Mouse (Mus musculus): ENCODE measurements around the gene Figla. TPM values are rescaled to one million over a fixed set of nuclear protein-coding genes. Genes with fewer than 3 reads are reported as not detected.

The Figla gene
- polyA plus RNA-seq, 1 experiment from 2014 or later: not detected

DNA sequence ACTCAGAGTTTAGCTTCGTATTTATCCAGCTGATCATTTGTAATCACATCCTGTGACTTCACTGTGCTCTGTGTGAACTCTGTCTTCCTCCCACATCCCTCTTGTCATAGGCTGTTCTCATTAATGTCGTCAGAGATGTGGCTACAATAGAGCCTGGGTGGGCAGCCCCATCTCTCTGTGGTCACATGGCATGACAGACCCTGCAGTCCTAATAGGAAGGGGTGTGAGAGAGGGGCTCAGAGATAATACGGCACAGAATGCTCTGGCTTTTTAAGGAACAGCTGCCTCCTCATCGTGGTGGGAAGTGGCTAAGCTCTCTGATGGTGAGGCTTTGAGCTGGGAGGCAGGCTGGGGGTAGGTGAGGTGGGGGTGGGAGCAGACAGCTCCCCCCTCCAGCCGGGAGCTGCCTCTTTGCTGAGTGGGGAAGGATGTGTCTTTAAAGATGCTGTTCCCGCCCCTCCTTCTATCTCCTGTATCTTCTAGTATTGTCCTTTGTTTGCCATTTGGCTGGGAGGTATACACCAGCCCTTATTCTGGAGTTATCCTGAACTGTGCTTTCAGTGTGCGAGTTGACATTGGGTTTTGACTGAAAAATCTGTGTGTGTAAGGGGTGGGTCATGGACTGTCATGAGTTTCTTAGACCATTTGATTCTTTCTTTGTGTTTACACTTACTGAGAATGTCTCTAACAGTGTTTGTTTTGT is 43.3 kb downstream of the Figla start:
- no peak overlapping the region for H3K27ac ChIP-seq
- H3K9me3 ChIP-seq: no peaks in the 10 kb centered on the region
- WGBS: 43% methylated on average over 7 of the region's 7 CpGs
- no peaks in the 10 kb centered on the region for H3K36me3 ChIP-seq
- ATAC-seq (ENCODE audit: insufficient number of reproducible peaks, low FRiP score, low TSS enrichment, low read depth): no peak
- H3K4me2 ChIP-seq: no peak overlapping the region
- no peak overlapping the region for H3K4me3 ChIP-seq
- H3K4me1 ChIP-seq: no peaks in the 10 kb centered on the region; the same call in 1 of the 2 replicates
- H3K9ac ChIP-seq: no peak overlapping the region
- no peaks in the 10 kb centered on the region for H3K27me3 ChIP-seq

DNA sequence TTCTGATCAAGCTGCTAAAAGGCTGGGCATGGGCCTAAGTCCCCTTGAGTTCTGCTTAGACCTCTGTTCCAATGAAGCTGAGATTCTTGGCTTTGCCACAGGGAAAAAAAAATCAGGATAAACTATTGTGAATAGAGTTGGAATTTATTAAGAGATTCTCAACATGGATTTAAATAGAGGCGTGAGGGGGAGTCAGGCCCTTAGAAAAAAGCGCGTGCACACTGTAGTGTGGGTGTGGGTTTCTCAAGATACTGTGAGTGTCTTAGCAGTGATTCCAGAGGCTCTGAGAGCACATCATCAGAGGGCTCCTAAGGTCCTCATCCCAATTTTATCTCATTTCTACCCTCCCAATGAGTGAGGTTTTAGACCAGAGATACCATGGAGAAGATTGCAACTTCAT is 44.2 kb downstream of the Figla start:
- Histone ChIP-seq H3K4me1 (no peaks in the 10 kb centered on the region), H3K4me2 (no peak overlapping the region), H3K27ac (no peak overlapping the region), H3K27me3 (no peaks in the 10 kb centered on the region), H3K9me3 (no peaks in the 10 kb centered on the region), H3K9ac (no peak overlapping the region), H3K4me3 (no peak overlapping the region), H3K36me3 (no peaks in the 10 kb centered on the region)
- ATAC-seq (ENCODE audit: insufficient number of reproducible peaks, low FRiP score, low TSS enrichment, low read depth): no peak
- WGBS: 92% methylated on average over 3 of the region's 3 CpGs

DNA sequence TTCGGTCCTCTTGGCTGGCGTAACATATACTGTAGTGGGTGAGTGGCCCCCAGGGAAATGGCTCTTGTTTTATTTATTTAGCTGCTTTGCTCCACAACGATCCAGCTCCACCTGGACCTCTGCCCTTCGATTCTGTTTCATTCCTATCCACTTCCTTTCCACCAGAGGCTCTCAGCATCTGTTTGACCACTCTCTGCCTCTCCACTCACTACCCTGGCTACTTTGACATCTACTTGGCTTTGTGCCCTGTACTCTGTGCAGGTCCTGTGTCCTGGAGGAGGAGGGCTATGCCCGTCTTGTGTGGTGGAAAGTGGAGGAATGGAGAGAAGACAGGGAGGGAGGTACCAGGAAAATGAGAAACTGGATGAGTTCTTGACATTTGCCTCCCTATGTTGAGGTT is 46.3 kb downstream of the Figla start:
- no peak for ATAC-seq (ENCODE audit: insufficient number of reproducible peaks, low FRiP score, low TSS enrichment, low read depth)
- Histone ChIP-seq H3K4me1 (no peaks in the 10 kb centered on the region), H3K27me3 (no peaks in the 10 kb centered on the region), H3K9ac (no peak overlapping the region), H3K36me3 (no peaks in the 10 kb centered on the region), H3K4me3 (no peak overlapping the region), H3K4me2 (no peak overlapping the region), H3K27ac (no peak overlapping the region), H3K9me3 (no peaks in the 10 kb centered on the region)
- 51% methylated on average over 5 of the region's 5 CpGs for WGBS

DNA sequence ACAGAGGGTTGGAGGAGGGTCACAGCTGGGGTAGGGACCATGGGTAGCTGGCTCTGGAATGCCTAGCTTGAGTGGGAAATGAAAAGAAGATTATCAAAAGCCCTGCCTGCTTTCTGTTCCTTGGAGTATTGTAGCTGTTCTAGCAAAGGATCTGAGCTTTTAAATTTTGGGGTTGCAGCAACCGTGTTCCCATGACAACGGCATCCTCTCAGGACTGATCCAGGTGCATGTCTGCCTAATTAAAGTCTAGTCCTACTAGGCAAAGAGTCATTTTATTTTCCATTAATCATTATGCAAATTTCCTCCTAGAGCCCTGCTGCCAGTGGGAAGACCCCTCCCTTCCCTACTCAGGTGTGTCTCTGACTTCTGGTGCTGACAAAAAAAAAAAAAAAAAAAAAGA is 46.7 kb downstream of the Figla start:
- no peak for ATAC-seq (ENCODE audit: insufficient number of reproducible peaks, low FRiP score, low TSS enrichment, low read depth)
- H3K27ac ChIP-seq: no peak overlapping the region
- WGBS: 80% methylated on average over 2 of the region's 2 CpGs

DNA sequence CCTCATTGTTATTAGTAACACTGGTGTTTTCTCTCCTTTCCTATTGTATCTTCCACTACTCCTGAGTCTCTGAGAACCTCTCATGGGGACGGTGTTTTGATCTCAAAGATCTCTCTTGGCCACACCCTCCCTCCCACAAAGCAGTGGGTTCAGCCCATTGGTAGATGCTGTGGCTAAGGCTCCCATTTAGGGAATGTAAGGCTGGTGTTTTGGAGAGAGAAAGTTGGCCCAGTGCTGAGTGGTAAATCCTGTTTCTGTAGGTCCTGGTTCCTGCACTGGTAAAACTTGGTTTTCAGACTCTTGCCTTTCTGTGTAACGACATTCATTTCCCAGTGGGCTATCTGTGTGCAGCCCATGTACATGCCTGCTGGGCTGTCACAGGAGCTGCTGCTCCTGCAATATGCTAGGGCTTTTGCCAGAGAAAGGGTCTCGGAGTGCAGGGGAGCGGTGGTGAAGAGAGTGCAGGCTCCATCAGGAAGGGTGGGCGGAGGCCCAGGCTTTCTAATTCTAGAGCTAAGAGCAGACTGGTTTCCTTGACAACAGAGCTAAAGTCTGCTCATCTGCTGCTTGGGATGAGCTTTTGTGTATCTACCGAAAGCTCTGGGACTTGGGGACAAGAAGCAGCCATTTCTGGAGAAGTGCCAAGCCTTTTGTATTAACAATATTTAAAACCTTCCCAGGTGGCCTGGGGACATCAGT is 48.5 kb downstream of the Figla start:
- Histone ChIP-seq H3K4me1 (no peaks in the 10 kb centered on the region), H3K4me2 (no peak overlapping the region), H3K4me3 (no peak overlapping the region), H3K27me3 (no peaks in the 10 kb centered on the region), H3K9ac (no peak overlapping the region), H3K36me3 (no peaks in the 10 kb centered on the region), H3K27ac (no peak overlapping the region), H3K9me3 (no peaks in the 10 kb centered on the region)
- ATAC-seq (ENCODE audit: insufficient number of reproducible peaks, low FRiP score, low TSS enrichment, low read depth): no peak
- 48% methylated on average over 6 of the region's 6 CpGs for WGBS

More for the DNA sequence above, 46.7 kb downstream of the Figla start:
- Histone ChIP-seq H3K4me2 (no peak overlapping the region), H3K36me3 (no peaks in the 10 kb centered on the region), H3K27me3 (no peaks in the 10 kb centered on the region), H3K4me1 (no peaks in the 10 kb centered on the region), H3K9me3 (no peaks in the 10 kb centered on the region), H3K9ac (no peak overlapping the region), H3K4me3 (no peak overlapping the region)

DNA sequence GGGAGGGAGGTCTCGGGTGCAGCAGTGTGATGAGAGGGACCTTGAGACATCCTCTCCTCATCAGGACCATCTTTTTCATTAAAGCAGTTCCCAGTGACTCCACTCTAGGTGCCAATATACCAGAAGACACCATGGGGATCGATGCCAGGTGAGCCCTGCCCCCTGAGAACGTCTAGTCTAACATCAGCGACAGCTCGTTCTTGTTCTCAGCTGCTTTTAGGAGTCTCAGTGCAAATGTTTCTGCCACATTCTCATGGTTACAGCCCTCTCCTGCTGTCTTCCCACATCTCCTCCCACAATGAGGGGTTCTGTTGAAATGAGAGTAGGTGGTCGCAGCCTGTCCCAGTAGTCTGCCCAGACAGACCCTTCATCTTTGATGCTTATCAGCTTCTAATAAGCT is 50.8 kb downstream of the Figla start:
- no peak overlapping the region for H3K4me2 ChIP-seq

DNA sequence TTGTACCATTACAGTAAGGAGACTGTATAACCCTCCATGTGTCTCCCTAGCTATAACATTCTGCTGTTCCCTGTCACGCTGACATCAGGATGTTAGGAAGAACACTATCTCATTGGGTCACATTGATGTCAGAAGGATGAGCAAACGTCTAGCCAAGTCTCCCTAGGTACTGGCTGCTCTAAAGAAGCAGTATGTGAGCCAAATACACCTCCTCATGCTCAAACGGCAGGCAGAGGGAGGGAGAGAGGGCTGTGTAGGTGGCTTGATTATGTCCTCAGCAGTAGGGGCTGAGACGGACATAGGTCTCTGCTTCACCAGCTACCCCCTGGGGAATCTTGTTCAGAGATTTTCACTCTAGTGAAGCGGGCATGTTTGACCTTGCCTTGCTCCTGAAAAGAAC is 51.2 kb downstream of the Figla start:
- H3K9ac ChIP-seq: no peak overlapping the region
- H3K27me3 ChIP-seq: no peaks in the 10 kb centered on the region
- no peaks in the 10 kb centered on the region for H3K4me1 ChIP-seq
- H3K4me3 ChIP-seq: no peak overlapping the region
- no peak overlapping the region for H3K27ac ChIP-seq
- ATAC-seq (ENCODE audit: insufficient number of reproducible peaks, low FRiP score, low TSS enrichment, low read depth): no peak
- H3K9me3 ChIP-seq: no peaks in the 10 kb centered on the region
- no peak overlapping the region for H3K4me2 ChIP-seq
- H3K36me3 ChIP-seq: no peaks in the 10 kb centered on the region
- 51% methylated on average over 5 of the region's 5 CpGs for WGBS

More for the DNA sequence above, 50.8 kb downstream of the Figla start:
- Histone ChIP-seq H3K9me3 (no peaks in the 10 kb centered on the region), H3K36me3 (no peaks in the 10 kb centered on the region), H3K27me3 (no peaks in the 10 kb centered on the region), H3K4me3 (no peak overlapping the region), H3K27ac (no peak overlapping the region), H3K4me1 (no peaks in the 10 kb centered on the region), H3K9ac (no peak overlapping the region)
- 76% methylated on average over 6 of the region's 6 CpGs for WGBS
- ATAC-seq (ENCODE audit: insufficient number of reproducible peaks, low FRiP score, low TSS enrichment, low read depth): no peak

DNA sequence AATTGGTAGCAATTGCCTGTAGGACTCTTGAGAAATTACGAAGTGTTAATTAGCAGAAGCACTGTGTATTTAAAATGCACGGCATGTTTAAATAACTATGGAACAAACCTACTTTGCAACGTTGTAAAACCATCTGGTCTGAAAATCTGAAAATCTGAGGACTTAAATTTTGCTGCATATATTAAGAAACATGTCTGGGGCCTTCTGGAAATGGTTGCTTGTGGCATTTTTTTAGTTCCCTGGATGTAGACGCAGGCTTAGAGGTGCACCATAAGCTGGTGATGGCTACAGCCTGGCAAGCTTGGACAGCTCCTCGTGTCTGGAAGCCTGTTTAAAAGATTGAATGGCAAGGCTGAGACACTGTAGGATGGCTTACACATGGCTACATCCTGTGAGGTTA is 53.0 kb downstream of the Figla start:
- no peaks in the 10 kb centered on the region for H3K9me3 ChIP-seq
- whole genome bisulfite sequencing: 52% methylated on average over 5 of the region's 5 CpGs
- no peaks in the 10 kb centered on the region for H3K4me1 ChIP-seq
- no peak overlapping the region for H3K9ac ChIP-seq
- no peak overlapping the region for H3K27ac ChIP-seq
- ATAC-seq (ENCODE audit: insufficient number of reproducible peaks, low FRiP score, low TSS enrichment, low read depth): no peak
- no peaks in the 10 kb centered on the region for H3K36me3 ChIP-seq
- no peak overlapping the region for H3K4me2 ChIP-seq
- no peak overlapping the region for H3K4me3 ChIP-seq
- no peaks in the 10 kb centered on the region for H3K27me3 ChIP-seq

DNA sequence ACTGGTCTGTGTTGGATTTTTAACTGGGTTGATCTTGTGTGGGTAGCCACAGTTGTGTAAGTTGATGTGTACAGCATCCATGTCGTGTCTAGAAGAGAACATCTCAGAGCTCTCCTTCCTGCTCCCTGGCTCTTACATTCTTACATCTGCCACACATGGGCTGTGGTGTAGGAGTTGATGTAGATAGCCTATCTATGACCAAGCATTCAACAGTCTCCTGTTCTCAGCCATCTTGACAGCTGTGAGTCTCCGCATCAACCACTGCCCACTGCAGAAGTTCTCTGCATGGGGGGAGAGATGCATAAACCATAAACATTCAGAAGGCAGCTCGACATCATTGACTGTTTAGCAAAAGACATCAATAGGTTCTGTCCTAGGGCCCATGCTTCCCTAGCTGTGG is 53.9 kb downstream of the Figla start:
- Histone ChIP-seq H3K27ac (no peak overlapping the region), H3K4me1 (no peaks in the 10 kb centered on the region), H3K4me2 (no peak overlapping the region), H3K27me3 (no peaks in the 10 kb centered on the region), H3K4me3 (no peak overlapping the region), H3K9me3 (no peaks in the 10 kb centered on the region), H3K9ac (no peak overlapping the region), H3K36me3 (no peaks in the 10 kb centered on the region)
- 75% methylated on average over 3 of the region's 3 CpGs for WGBS
- ATAC-seq (ENCODE audit: insufficient number of reproducible peaks, low FRiP score, low TSS enrichment, low read depth): no peak

DNA sequence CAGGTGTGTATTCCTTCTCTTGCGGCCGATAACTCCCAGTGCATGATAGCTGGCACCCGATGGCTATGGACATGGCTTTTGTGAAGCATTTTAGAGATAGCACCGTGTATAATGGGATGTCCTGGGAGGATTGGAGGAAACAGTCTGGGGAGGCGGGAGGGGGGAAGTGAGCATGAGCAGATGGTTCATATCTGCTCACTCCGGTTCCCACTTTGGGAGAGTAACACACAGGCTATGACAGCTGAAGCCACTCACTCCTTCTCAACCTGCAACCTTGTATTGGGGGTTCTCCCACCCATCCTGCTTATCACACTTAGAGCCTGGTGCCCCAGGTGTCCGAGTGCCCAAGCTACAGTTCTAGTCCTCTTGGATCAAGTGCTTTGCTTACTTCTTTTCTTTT is 54.3 kb downstream of the Figla start:
- H3K36me3 ChIP-seq: no peaks in the 10 kb centered on the region
- no peaks in the 10 kb centered on the region for H3K9me3 ChIP-seq
- 86% methylated on average over 7 of the region's 7 CpGs for WGBS

More for the DNA sequence above, 54.3 kb downstream of the Figla start:
- no peak overlapping the region for H3K27ac ChIP-seq
- no peaks in the 10 kb centered on the region for H3K27me3 ChIP-seq
- no peak overlapping the region for H3K9ac ChIP-seq
- H3K4me3 ChIP-seq: no peak overlapping the region
- no peak overlapping the region for H3K4me2 ChIP-seq
- no peaks in the 10 kb centered on the region for H3K4me1 ChIP-seq
- ATAC-seq (ENCODE audit: insufficient number of reproducible peaks, low FRiP score, low TSS enrichment, low read depth): no peak
